Comparison of ENCODE assay signal across 8 mouse cellular contexts in genomic region chr15:102051920-102052683, GRCm38 (mm10). TPM values are rescaled to one million over a fixed set of nuclear protein-coding genes. Genes with fewer than 3 reads are reported as not detected.
DNase-seq lines count a peak whose midpoint lies in the region; ATAC-seq lines count a peak whose summit lies in the region.

No protein-coding gene starts in this region.

- no peaks in the 10 kb centered on the region for H3K27me3 ChIP-seq in limb, embryonic 13.5 days
- 0 out of 2 replicates have a peak, but pooled peaks cover 4% of the 10 kb centered on the region for H3K27me3 ChIP-seq in midbrain, embryonic 12.5 days
- H3K27me3 ChIP-seq in stomach, embryonic 15.5 days (replicated peaks): no peaks in the 10 kb centered on the region

- H3K36me3 ChIP-seq in limb, embryonic 13.5 days: no peaks in the 10 kb centered on the region
- H3K36me3 ChIP-seq in midbrain, embryonic 12.5 days: no peaks in the 10 kb centered on the region
- no peaks in the 10 kb centered on the region for H3K36me3 ChIP-seq in stomach, embryonic 15.5 days

- WGBS in limb, embryonic 13.5 days: under 1% methylated on average over 24 of the region's 33 CpGs
- 1% methylated on average over 31 of the region's 33 CpGs for WGBS in midbrain, embryonic 12.5 days
- 1% methylated on average over 30 of the region's 33 CpGs for WGBS in stomach, embryonic 15.5 days

- DNase-seq in R1 (ENCODE audit: low read depth, low spot score): peak; percentile 89
- DNase-seq in cerebellum, postnatal 4 days (ENCODE audit: low spot score in 2 of 2): peak; percentile 52 to 55
- peak; percentile 44 for DNase-seq in gastrocnemius, postnatal 10 days
- peak; percentile 52 for DNase-seq in kidney, adult 18-20 months
- DNase-seq in spleen, adult 12 weeks (ENCODE audit: low spot score): no peak

- peak overlapping the region; percentile 81 for H3K4me2 ChIP-seq in limb, embryonic 13.5 days (replicated peaks)
- H3K4me2 ChIP-seq in midbrain, embryonic 12.5 days (replicated peaks): peak overlapping the region; percentile 81
- H3K4me2 ChIP-seq in stomach, embryonic 15.5 days: peak overlapping the region; percentile 83

- H3K4me1 ChIP-seq in limb, embryonic 13.5 days: 0 out of 2 replicates have a peak, but pooled peaks cover 5% of the 10 kb centered on the region
- H3K4me1 ChIP-seq in midbrain, embryonic 12.5 days: no peaks in the 10 kb centered on the region; the same call in 1 of the 2 replicates
- H3K4me1 ChIP-seq in stomach, embryonic 15.5 days: no peaks in the 10 kb centered on the region

- peak overlapping the region; percentile 50 for H3K4me3 ChIP-seq in limb, embryonic 13.5 days
- peak overlapping the region; percentile 53 for H3K4me3 ChIP-seq in midbrain, embryonic 12.5 days
- peak overlapping the region; percentile 47 for H3K4me3 ChIP-seq in stomach, embryonic 15.5 days (replicated peaks)

- H3K27ac ChIP-seq in limb, embryonic 13.5 days: peak overlapping the region; percentile 63
- H3K27ac ChIP-seq in midbrain, embryonic 12.5 days (replicated peaks): peak overlapping the region; percentile 65
- H3K27ac ChIP-seq in stomach, embryonic 15.5 days: peak overlapping the region; percentile 70

- no peaks in the 10 kb centered on the region for H3K9me3 ChIP-seq in limb, embryonic 13.5 days
- H3K9me3 ChIP-seq in midbrain, embryonic 12.5 days: no peaks in the 10 kb centered on the region
- no peaks in the 10 kb centered on the region for H3K9me3 ChIP-seq in stomach, embryonic 15.5 days

- ATAC-seq in limb, embryonic 13.5 days (ENCODE audit: low FRiP score, low read depth): peak; percentile 83
- ATAC-seq in midbrain, embryonic 12.5 days (ENCODE audit: low FRiP score, low read depth): peak; percentile 77
- ATAC-seq in stomach, embryonic 15.5 days (ENCODE audit: insufficient read depth, low FRiP score, low read depth): peak; percentile 60; the same call in 1 of the 2 replicates

- peak overlapping the region; percentile 71 for H3K9ac ChIP-seq in limb, embryonic 13.5 days
- H3K9ac ChIP-seq in midbrain, embryonic 12.5 days (replicated peaks): peak overlapping the region; percentile 59
- H3K9ac ChIP-seq in stomach, embryonic 15.5 days: no peak overlapping the region; the same call in 1 of the 2 replicates

RNA-seq across cellular contexts. Expression of gene Eif4b, which starts 21.5 kb away (rescaled TPM):
- total RNA-seq in gastrocnemius, postnatal 10 days (2021): 100 to 1,000 TPM; 151 to 152 TPM
- polyA plus RNA-seq in limb, embryonic 13.5 days (2015; fragmentation: Nextera tagmentation; extraction: Ambion mirVana): 118 and 120 TPM in 2 replicates
- polyA plus RNA-seq in midbrain, embryonic 12.5 days (2016; fragmentation: Nextera tagmentation; extraction: Ambion mirVana): 98.7 and 100 TPM in 2 replicates
- polyA plus RNA-seq in stomach, embryonic 15.5 days (2015; fragmentation: Nextera tagmentation; extraction: Ambion mirVana): 107 and 116 TPM in 2 replicates

RNA-seq across cellular contexts. Expression of gene Krt18, which starts 24.1 kb away (rescaled TPM):
- 1 to 10 TPM; 1.5 to 2.5 TPM for total RNA-seq in gastrocnemius, postnatal 10 days (2021)
- polyA plus RNA-seq in limb, embryonic 13.5 days (2015; fragmentation: Nextera tagmentation; extraction: Ambion mirVana): 20.9 and 21.2 TPM in 2 replicates
- polyA plus RNA-seq in midbrain, embryonic 12.5 days (2016; fragmentation: Nextera tagmentation; extraction: Ambion mirVana): 3.2 and 4.3 TPM in 2 replicates
- polyA plus RNA-seq in stomach, embryonic 15.5 days (2015; fragmentation: Nextera tagmentation; extraction: Ambion mirVana): 448 and 512 TPM in 2 replicates

RNA-seq across cellular contexts. Expression of gene Krt8, which starts 47.8 kb away (rescaled TPM):
- total RNA-seq in gastrocnemius, postnatal 10 days (2021): 1 to 10 TPM; 1.4 to 1.7 TPM
- polyA plus RNA-seq in limb, embryonic 13.5 days (2015; fragmentation: Nextera tagmentation; extraction: Ambion mirVana): 7.3 and 7.8 TPM in 2 replicates
- 6.2 and 8.4 TPM in 2 replicates for polyA plus RNA-seq in midbrain, embryonic 12.5 days (2016; fragmentation: Nextera tagmentation; extraction: Ambion mirVana)
- 916 and 929 TPM in 2 replicates for polyA plus RNA-seq in stomach, embryonic 15.5 days (2015; fragmentation: Nextera tagmentation; extraction: Ambion mirVana)

RNA-seq across cellular contexts. Expression of gene Tns2, which starts 48.1 kb away (rescaled TPM):
- total RNA-seq in gastrocnemius, postnatal 10 days (2021): 10 to 100 TPM; 38.8 to 41.9 TPM
- 39.8 and 45.3 TPM in 2 replicates for polyA plus RNA-seq in limb, embryonic 13.5 days (2015; fragmentation: Nextera tagmentation; extraction: Ambion mirVana)
- 13.3 and 14.1 TPM in 2 replicates for polyA plus RNA-seq in midbrain, embryonic 12.5 days (2016; fragmentation: Nextera tagmentation; extraction: Ambion mirVana)
- 34.6 and 34.7 TPM in 2 replicates for polyA plus RNA-seq in stomach, embryonic 15.5 days (2015; fragmentation: Nextera tagmentation; extraction: Ambion mirVana)

Comparison
In these comparisons a context has a peak if more than half of its experiments do, and no peak if none do; other contexts are left out.
1. RNA of gene Krt18, which starts 24.1 kb away (polyA plus RNA-seq): 448 to 512 TPM in stomach, embryonic 15.5 days; 20.9 to 21.2 TPM in limb, embryonic 13.5 days and 3.2 to 4.3 TPM in midbrain, embryonic 12.5 days; every median in the first group is over 10 times any median in the second.
2. RNA of gene Krt8, which starts 47.8 kb away (polyA plus RNA-seq): 916 to 929 TPM in stomach, embryonic 15.5 days; 6.2 to 8.4 TPM in midbrain, embryonic 12.5 days and 7.3 to 7.8 TPM in limb, embryonic 13.5 days; every median in the first group is over 10 times any median in the second.
3. Peak in every context shown above with its lines, with median percentiles within 50 percentile points of each other: ATAC-seq, H3K27ac ChIP-seq, H3K4me2 ChIP-seq and H3K4me3 ChIP-seq.